Mouse (Mus musculus) MEL (cell line): Measurements from ENCODE around the gene Sik1. TPM values are rescaled to one million over a fixed set of nuclear protein-coding genes. Genes with fewer than 3 reads are reported as not detected.

Source experiments
- DNase-seq: peaks from one replicate; pipeline ENCODE4 v3.0.0; 2011; ENCODE audit warnings: low read depth, low spot score
- H3K27ac ChIP-seq: 2 replicates; pipeline ENCODE4 v1.5.1; 2012; ENCODE audit warnings: low read depth, mild to moderate bottlenecking, control low read depth, low read length, moderate library complexity; ENCODE audit not compliant: control insufficient read depth
- H3K27me3 ChIP-seq, 2 experiments: fragments of 150-350 bp in 1 of 2; sonication (generic) in 1 of 2; 2 replicates each; pipeline ENCODE4 v1.6.1; 2012; ENCODE audit warnings: low read length in 2 of 2, mild to moderate bottlenecking in 2 of 2, improper control_type of control experiment in 1 of 2, moderate library complexity in 1 of 2; ENCODE audit not compliant: insufficient read depth in 2 of 2, control insufficient read depth in 1 of 2
- H3K36me3 ChIP-seq, 2 experiments: 2 replicates each; pipeline ENCODE4 v1.6.1; 2012 to 2014; ENCODE audit warnings: low read length in 2 of 2, improper control_type of control experiment in 1 of 2, inconsistent platforms in 1 of 2, mild to moderate bottlenecking in 1 of 2; ENCODE audit not compliant: insufficient read depth in 2 of 2, control insufficient read depth in 1 of 2
- H3K4me1 ChIP-seq, 2 experiments: fragments of 150-350 bp in 1 of 2; sonication (generic) in 1 of 2; 2 replicates each; pipeline ENCODE4 v1.6.1; 2012; ENCODE audit warnings: low read length in 2 of 2, improper control_type of control experiment in 1 of 2, mild to moderate bottlenecking in 1 of 2; ENCODE audit not compliant: insufficient read depth in 2 of 2, control insufficient read depth in 1 of 2
- H3K4me3 ChIP-seq, 2 experiments: fragments of 150-350 bp in 1 of 2; sonication (generic) in 1 of 2; 2 replicates each; pipeline ENCODE4 v1.5.1; 2012; ENCODE audit warnings: low read depth in 2 of 2, low read length in 2 of 2, mild to moderate bottlenecking in 2 of 2, moderate library complexity in 2 of 2, control low read depth in 1 of 2, improper control_type of control experiment in 1 of 2; ENCODE audit not compliant: control insufficient read depth in 1 of 2, insufficient read depth in 1 of 2
- H3K79me2 ChIP-seq: 2 replicates; pipeline ENCODE4 v1.6.1; 2012; ENCODE audit warnings: mild to moderate bottlenecking, low read length, moderate library complexity; ENCODE audit not compliant: control insufficient read depth, poor library complexity, insufficient read depth
- H3K9ac ChIP-seq: 2 replicates; pipeline ENCODE4 v1.6.1; 2012; ENCODE audit warnings: low read depth, mild to moderate bottlenecking, control low read depth, low read length, moderate library complexity; ENCODE audit not compliant: control insufficient read depth, poor library complexity, severe bottlenecking
- H3K9me3 ChIP-seq: fragments of 150-350 bp; sonication (generic); replicated peaks from 2 replicates; pipeline ENCODE4 v1.6.1; 2012; ENCODE audit warnings: mild to moderate bottlenecking, low read length, improper control_type of control experiment, moderate library complexity; ENCODE audit not compliant: insufficient read depth
- BHLHE40 ChIP-seq: IDR thresholded peaks from 2 replicates; pipeline ENCODE4 v1.6.1; 2012; ENCODE audit warnings: low read depth, mild to moderate bottlenecking, inconsistent platforms, low read length, improper control_type of control experiment, borderline replicate concordance
- GATA1 ChIP-seq: IDR thresholded peaks from 2 replicates; pipeline ENCODE4 v1.6.1; 2011; ENCODE audit warnings: low read depth, low read length, improper control_type of control experiment
- HCFC1 ChIP-seq: IDR thresholded peaks from 2 replicates; pipeline ENCODE4 v1.6.1; 2012; ENCODE audit warnings: low read depth, mild to moderate bottlenecking, inconsistent platforms, low read length, improper control_type of control experiment, moderate library complexity
- JUND ChIP-seq: IDR thresholded peaks from 2 replicates; pipeline ENCODE4 v1.6.1; 2011; ENCODE audit warnings: low read depth, mild to moderate bottlenecking, improper control_type of control experiment, low read length
- MAX ChIP-seq: IDR thresholded peaks from 2 replicates; pipeline ENCODE4 v1.6.1; 2011; ENCODE audit warnings: low read length, improper control_type of control experiment
- MAZ ChIP-seq: IDR thresholded peaks from 2 replicates; pipeline ENCODE4 v1.6.1; 2012; ENCODE audit warnings: low read depth, mild to moderate bottlenecking, inconsistent platforms, low read length, improper control_type of control experiment
- MXI1 ChIP-seq: IDR thresholded peaks from 2 replicates; pipeline ENCODE4 v1.6.1; 2011; ENCODE audit warnings: mild to moderate bottlenecking, low read depth, low read length, improper control_type of control experiment
- POLR2AphosphoS5 ChIP-seq: IDR thresholded peaks from 2 replicates; pipeline ENCODE4 v1.6.1; 2012; ENCODE audit warnings: low read depth, borderline replicate concordance, mild to moderate bottlenecking, inconsistent platforms, low read length, moderate library complexity, mixed read lengths
- RCOR1 ChIP-seq: IDR thresholded peaks from 2 replicates; pipeline ENCODE4 v1.6.1; 2012; ENCODE audit warnings: low read depth, mild to moderate bottlenecking, inconsistent platforms, low read length, improper control_type of control experiment
- TBP ChIP-seq: IDR thresholded peaks from 2 replicates; pipeline ENCODE4 v1.8.0; 2011; ENCODE audit warnings: low read depth, low read length, improper control_type of control experiment
- TCF12 ChIP-seq: IDR thresholded peaks from 2 replicates; pipeline ENCODE4 v1.6.1; 2014; ENCODE audit warnings: low read depth, mild to moderate bottlenecking, inconsistent platforms, low read length, improper control_type of control experiment, moderate library complexity
- UBTF ChIP-seq: IDR thresholded peaks from 2 replicates; pipeline ENCODE4 v1.6.1; 2012; ENCODE audit warnings: low read depth, mild to moderate bottlenecking, inconsistent platforms, low read length, improper control_type of control experiment, moderate library complexity, borderline replicate concordance; ENCODE audit not compliant: insufficient read depth
- ZMIZ1 ChIP-seq: IDR thresholded peaks from 2 replicates; pipeline ENCODE4 v1.6.1; 2012; ENCODE audit warnings: low read depth, mild to moderate bottlenecking, inconsistent platforms, low read length, improper control_type of control experiment, moderate library complexity
- ZNF384 ChIP-seq: IDR thresholded peaks from 2 replicates; pipeline ENCODE4 v1.6.1; 2012; ENCODE audit warnings: low read depth, mild to moderate bottlenecking, inconsistent platforms, low read length, improper control_type of control experiment
- polyA plus RNA-seq, 2 experiments: library from polyadenylated mRNA; stranded (reverse) in 1 of 2; unstranded in 1 of 2; fragments of >175 nt in 1 of 2; fragments of >200 nt in 1 of 2; gene quantifications; 2 replicates each; pipeline versions ENCODE4 v1.2.1 to v1.2.4; 2012; ENCODE audit warnings: low replicate concordance in 2 of 2, low read depth in 1 of 2; ENCODE audit not compliant: insufficient read length in 2 of 2, insufficient read depth in 1 of 2, missing spikeins in 1 of 2
- total RNA-seq: library from RNA; depleted of rRNA; stranded (reverse); fragments of 300-350 nt; gene quantifications from 2 replicates; pipeline ENCODE4 v1.2.3, GENCODE M21; 2012

The Sik1 gene
- total and polyA plus RNA-seq, 3 experiments: 5.5 to 10.4 TPM; not detected in 1

DNA sequence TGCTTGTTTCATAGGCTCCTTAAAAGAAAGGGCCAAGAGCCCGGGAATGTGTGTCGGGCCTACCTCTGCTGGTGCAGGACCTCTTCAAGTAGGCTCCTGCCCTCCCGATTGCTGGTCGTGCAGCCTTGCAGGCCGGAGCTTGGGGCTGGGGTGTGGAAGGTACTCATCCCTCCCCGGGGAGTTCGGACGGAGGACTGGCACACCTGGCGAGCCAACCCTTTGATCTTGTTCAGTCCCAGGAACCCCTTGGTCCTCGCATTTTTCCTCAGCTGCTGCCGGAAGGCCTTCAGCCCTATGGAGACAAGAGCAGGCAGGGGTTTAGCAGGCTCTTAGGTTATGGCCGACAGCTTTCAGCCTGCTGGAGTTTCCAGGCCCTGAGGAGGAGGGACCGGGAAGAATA lies 8.6 kb downstream of the Sik1 start:
- Histone ChIP-seq H3K27ac (no peak overlapping the region), H3K9me3 (no peaks in the 10 kb centered on the region), H3K4me1 (no peaks in the 10 kb centered on the region), H3K27me3 (no peaks in the 10 kb centered on the region), H3K4me3 (no peak overlapping the region), H3K79me2 (no peaks in the 10 kb centered on the region), H3K36me3 (no peaks in the 10 kb centered on the region; a peak in 1 of 4 replicates), H3K9ac (no peak overlapping the region)
- no peak for DNase-seq
- TF ChIP-seq GATA1 (no peak), UBTF (no peak)

- Histone ChIP-seq H3K4me1 (peaks cover 2 to 5% of the 10 kb centered on the region in 2 experiments; a peak in 2 of 4 replicates), H3K36me3 (peaks cover 0 to 3% of the 10 kb centered on the region in 2 experiments; a peak in 3 of 4 replicates), H3K79me2 (no peaks in the 10 kb centered on the region), H3K27me3 (no peaks in the 10 kb centered on the region), H3K4me3 (no peak overlapping the region), H3K27ac (no peak overlapping the region), H3K9me3 (no peaks in the 10 kb centered on the region), H3K9ac (no peak overlapping the region)
- TF ChIP-seq MAX (no peak), BHLHE40 (no peak), ZNF384 (no peak), GATA1 (no peak), ZMIZ1 (no peak), TCF12 (no peak), JUND (no peak)
- DNase-seq: no peak
Observed at GRCm38 (mm10) chr17:31846352-31846751, 9.3 kb downstream of the Sik1 start.

- Histone ChIP-seq H3K79me2 (no peaks in the 10 kb centered on the region), H3K9me3 (no peaks in the 10 kb centered on the region), H3K27me3 (no peaks in the 10 kb centered on the region), H3K9ac (no peak overlapping the region), H3K36me3 (peaks cover 0 to 14% of the 10 kb centered on the region in 2 experiments; a peak in 3 of 4 replicates), H3K4me3 (no peak overlapping the region), H3K4me1 (peaks cover 4 to 18% of the 10 kb centered on the region in 2 experiments; a peak in 3 of 4 replicates), H3K27ac (no peak overlapping the region)
- no peak for DNase-seq
- no peak for TF ChIP-seq MAX
- TF ChIP-seq MXI1: no peak
- TF ChIP-seq RCOR1: no peak
- no peak for TF ChIP-seq TBP
- TF ChIP-seq MAZ: no peak
- TF ChIP-seq HCFC1: no peak
- TF ChIP-seq POLR2AphosphoS5: no peak
Observed at GRCm38 (mm10) chr17:31843891-31844290, 11.7 kb downstream of the Sik1 start.
